In genomic region chr8:111291733-111292132, GRCm38 (mm10) we compare ENCODE assay signal across 14 mouse cellular contexts. TPM values are rescaled to one million over a fixed set of nuclear protein-coding genes. Genes with fewer than 3 reads are reported as not detected.
DNase-seq lines count a peak whose midpoint lies in the region; ATAC-seq and TF ChIP-seq lines count a peak whose summit lies in the region.
"Had no signal": no experiment of that assay in that cellular context is flagged by ENCODE, and none has a peak within 500 bp of the region (broad histone marks: within the 10 kb centered on the region; RNA-seq: fewer than 3 reads in every experiment).

No protein-coding gene starts in this region.

- no peaks in the 10 kb centered on the region for H3K4me1 ChIP-seq in ES-Bruce4 (ENCODE audit: control insufficient read depth, insufficient read depth, low read length)
- H3K4me1 ChIP-seq in heart, embryonic 12.5 days (replicated peaks): peaks cover 8% of the 10 kb centered on the region; the same call in 1 of the 2 replicates
- no peaks in the 10 kb centered on the region for H3K4me1 ChIP-seq in hindbrain, embryonic 13.5 days (replicated peaks)
- H3K4me1 ChIP-seq: hindbrain, embryonic 15.5 days had no signal

- TF ChIP-seq POLR2A in ES-Bruce4 (IDR thresholded peaks at IDR 0.05; ENCODE audit: insufficient read depth, low read length): no peak

- no peak for TF ChIP-seq EP300 in ES-Bruce4 (IDR thresholded peaks at IDR 0.05; ENCODE audit: insufficient read depth, low read depth, low read length)

- TF ChIP-seq CTCF in ES-Bruce4 (IDR thresholded peaks at IDR 0.05; ENCODE audit: low read depth, low read length): no peak

- H3K9ac ChIP-seq in ES-Bruce4 (ENCODE audit: low read depth, poor library complexity, severe bottlenecking): no peak overlapping the region
- no peak overlapping the region for H3K9ac ChIP-seq in heart, embryonic 12.5 days
- H3K9ac ChIP-seq in hindbrain, embryonic 13.5 days: no peak overlapping the region
- H3K9ac ChIP-seq: hindbrain, embryonic 15.5 days; liver, embryonic 13.5 days had no signal

- H3K4me2 ChIP-seq in heart, embryonic 12.5 days: no peak overlapping the region
- H3K4me2 ChIP-seq in hindbrain, embryonic 13.5 days: no peak overlapping the region
- H3K4me2 ChIP-seq: hindbrain, embryonic 15.5 days; liver, embryonic 13.5 days had no signal

- no peaks in the 10 kb centered on the region for H3K9me3 ChIP-seq in ES-Bruce4 (replicated peaks; ENCODE audit: control insufficient read depth, insufficient read depth, low read length, poor library complexity, severe bottlenecking)
- H3K9me3 ChIP-seq in heart, embryonic 12.5 days (replicated peaks): no peaks in the 10 kb centered on the region
- no peaks in the 10 kb centered on the region for H3K9me3 ChIP-seq in hindbrain, embryonic 13.5 days
- H3K9me3 ChIP-seq: hindbrain, embryonic 15.5 days; liver, embryonic 13.5 days had no signal

- DNase-seq in adrenal gland, adult (ENCODE audit: inconsistent age in 2 of 2, low spot score in 1 of 2): peak; percentile 82 to 95
- peak; percentile 43 to 68 for DNase-seq in kidney, adult 8-10 months
- DNase-seq in left cerebral cortex, adult 11 months (ENCODE audit: low spot score): no peak
- DNase-seq: cerebellum, postnatal 36 days; gastrocnemius, postnatal 25 days; liver, embryonic 13.5 days; lung, postnatal 10 days; thymus, postnatal 14 days had no signal

- H3K4me3 ChIP-seq in ES-Bruce4 (ENCODE audit: low read depth, low read length): no peak overlapping the region
- no peak overlapping the region for H3K4me3 ChIP-seq in heart, embryonic 12.5 days
- H3K4me3 ChIP-seq in hindbrain, embryonic 13.5 days: no peak overlapping the region
- H3K4me3 ChIP-seq: hindbrain, embryonic 15.5 days; liver, embryonic 13.5 days had no signal

- no peaks in the 10 kb centered on the region for H3K27me3 ChIP-seq in ES-Bruce4 (ENCODE audit: control insufficient read depth, insufficient read depth, low read length, poor library complexity, severe bottlenecking)
- no peaks in the 10 kb centered on the region for H3K27me3 ChIP-seq in heart, embryonic 12.5 days (replicated peaks)
- no peaks in the 10 kb centered on the region for H3K27me3 ChIP-seq in hindbrain, embryonic 13.5 days
- H3K27me3 ChIP-seq: hindbrain, embryonic 15.5 days; liver, embryonic 13.5 days; Patski had no signal

- 77% methylated on average over 7 of the region's 7 CpGs for WGBS in heart, embryonic 12.5 days
- WGBS in hindbrain, embryonic 13.5 days: 96% methylated on average over 7 of the region's 7 CpGs

- H3K36me3 ChIP-seq in ES-Bruce4 (ENCODE audit: control insufficient read depth, insufficient read depth, low read length, poor library complexity, severe bottlenecking): peaks cover 92% of the 10 kb centered on the region
- H3K36me3 ChIP-seq in heart, embryonic 12.5 days: peaks cover 78% of the 10 kb centered on the region
- H3K36me3 ChIP-seq in hindbrain, embryonic 13.5 days: peaks cover 78% of the 10 kb centered on the region

- peak overlapping the region; percentile 58; the same call in 1 of the 2 replicates for H3K27ac ChIP-seq in ES-Bruce4 (ENCODE audit: insufficient read depth, low read length)
- peak overlapping the region; percentile 77 for H3K27ac ChIP-seq in heart, embryonic 12.5 days (ENCODE audit: poor library complexity, severe bottlenecking)
- no peak overlapping the region for H3K27ac ChIP-seq in hindbrain, embryonic 13.5 days
- H3K27ac ChIP-seq: hindbrain, embryonic 15.5 days; liver, embryonic 13.5 days had no signal

- ATAC-seq in heart, embryonic 12.5 days (ENCODE audit: insufficient number of reproducible peaks, low FRiP score): no peak
- no peak for ATAC-seq in hindbrain, embryonic 13.5 days (ENCODE audit: low FRiP score)
- ATAC-seq in activated CD4-positive, CD25-positive, alpha-beta regulatory T cell, adult 4 months: no peak
- ATAC-seq: Patski had no signal

RNA-seq across cellular contexts. Expression of gene Rfwd3, which starts 8.3 kb away (rescaled TPM):
- polyA plus RNA-seq in ES-Bruce4 (2011; ENCODE audit: insufficient read depth, insufficient read length, low read depth, missing spikeins): 76.1 and 80.6 TPM in 2 replicates
- polyA plus RNA-seq in heart, embryonic 12.5 days (2016; fragmentation: Nextera tagmentation; extraction: Ambion mirVana): 45.1 and 48.0 TPM in 2 replicates
- 26.8 and 29.0 TPM in 2 replicates for polyA plus RNA-seq in hindbrain, embryonic 13.5 days (2015; fragmentation: Nextera tagmentation; extraction: Ambion mirVana)
- polyA plus RNA-seq in activated CD4-positive, CD25-positive, alpha-beta regulatory T cell, adult 4 months (2017; shearing (Covaris generic)): 10 to 100 TPM; 26.8 to 30.2 TPM

RNA-seq across cellular contexts. Expression of gene Glg1, which starts 32.7 kb away (rescaled TPM):
- polyA plus RNA-seq in ES-Bruce4 (2011; ENCODE audit: insufficient read depth, insufficient read length, low read depth, missing spikeins): 76.3 and 78.3 TPM in 2 replicates
- 91.2 and 94.3 TPM in 2 replicates for polyA plus RNA-seq in heart, embryonic 12.5 days (2016; fragmentation: Nextera tagmentation; extraction: Ambion mirVana)
- 66.7 and 68.6 TPM in 2 replicates for polyA plus RNA-seq in hindbrain, embryonic 13.5 days (2015; fragmentation: Nextera tagmentation; extraction: Ambion mirVana)
- polyA plus RNA-seq in activated CD4-positive, CD25-positive, alpha-beta regulatory T cell, adult 4 months (2017; shearing (Covaris generic)): 10 to 100 TPM; 28.3 to 28.7 TPM

RNA-seq across cellular contexts. Expression of gene Mlkl, which starts 46.2 kb away (rescaled TPM):
- 0.61 and 1.3 TPM in 2 replicates for polyA plus RNA-seq in ES-Bruce4 (2011; ENCODE audit: insufficient read depth, insufficient read length, low read depth, missing spikeins)
- 1.8 and 2.3 TPM in 2 replicates for polyA plus RNA-seq in heart, embryonic 12.5 days (2016; fragmentation: Nextera tagmentation; extraction: Ambion mirVana)
- polyA plus RNA-seq in hindbrain, embryonic 13.5 days (2015; fragmentation: Nextera tagmentation; extraction: Ambion mirVana): 0.22 and 0.78 TPM in 2 replicates
- polyA plus RNA-seq in activated CD4-positive, CD25-positive, alpha-beta regulatory T cell, adult 4 months (2017; shearing (Covaris generic)): 1 to 10 TPM; 5.4 to 7.8 TPM
